Mouse (Mus musculus) liver, embryonic 12.5 days (tissue): ENCODE measurements around the gene Zic4. TPM values are rescaled to one million over a fixed set of nuclear protein-coding genes. Genes with fewer than 3 reads are reported as not detected.
A peak's percentile ranks its signal among the peaks of the same experiment; 100 is the strongest.

ENCODE experiments used
- ATAC-seq: fragments of 200-750 bp; cut with Nextera tagmentation; 2 replicates; pipeline ENCODE4 v1.8.0; 2017; ENCODE audit warnings: moderate number of reproducible peaks, mild to moderate bottlenecking, moderate library complexity
- H3K27ac ChIP-seq: fragments of 300-500 bp; sonication (generic); 2 replicates; pipeline ENCODE4 v1.5.1; 2016; ENCODE audit warnings: mild to moderate bottlenecking
- H3K27me3 ChIP-seq: fragments of 300-500 bp; sonication (generic); replicated peaks from 2 replicates; pipeline ENCODE4 v1.6.1; 2016; ENCODE audit warnings: mild to moderate bottlenecking, moderate library complexity
- H3K36me3 ChIP-seq: fragments of 300-500 bp; sonication (generic); 2 replicates; pipeline ENCODE4 v1.6.1; 2016; ENCODE audit warnings: mild to moderate bottlenecking, moderate library complexity
- H3K4me1 ChIP-seq: fragments of 300-500 bp; sonication (generic); 2 replicates; pipeline ENCODE4 v1.6.1; 2016
- H3K4me2 ChIP-seq: fragments of 300-500 bp; sonication (generic); 2 replicates; pipeline ENCODE4 v1.6.1; 2016; ENCODE audit warnings: mild to moderate bottlenecking, moderate library complexity
- H3K4me3 ChIP-seq: fragments of 300-500 bp; sonication (generic); 2 replicates; pipeline ENCODE4 v1.5.1; 2016; ENCODE audit warnings: mild to moderate bottlenecking, moderate library complexity
- H3K9ac ChIP-seq: fragments of 300-500 bp; sonication (generic); 2 replicates; pipeline ENCODE4 v1.6.1; 2016; ENCODE audit warnings: mild to moderate bottlenecking, moderate library complexity
- H3K9me3 ChIP-seq: fragments of 300-500 bp; sonication (generic); replicated peaks from 2 replicates; pipeline ENCODE4 v1.6.1; 2016; ENCODE audit warnings: mild to moderate bottlenecking, moderate library complexity
- WGBS: fragments of 180-500 bp; shearing (Covaris S2); methylation state at CpG from one replicate; pipeline ENCODE4 v1.1.7; 2016; ENCODE audit not compliant: insufficient replicate concordance; 5-methylcytosine and 5-hydroxymethylcytosine counted together
- polyA plus RNA-seq: library from polyadenylated mRNA; unstranded; fragments of >200 nt; fragmentation: Nextera tagmentation; extraction: Ambion mirVana; gene quantifications from 2 replicates; pipeline ENCODE4 v1.2.1, GENCODE M21; 2016

Gene Zic4
- not detected in 2 replicates for polyA plus RNA-seq

GRCm38 (mm10) chr9:91361856-91362601 lies at the start of gene Zic4:
Gene Zic4, plus strand, starts transcription at chr9:91362413.
- H3K9me3 ChIP-seq = no peaks in the 10 kb centered on the region
- under 1% methylated on average over 41 of the region's 45 CpGs for WGBS
- peaks cover 10% of the 10 kb centered on the region; the same call in 1 of the 2 replicates for H3K4me1 ChIP-seq
- no peak within 1 kb of the TSS for H3K27ac ChIP-seq
- H3K4me2 ChIP-seq = peak within 1 kb of the TSS; percentile 48
- H3K36me3 ChIP-seq = no peaks in the 10 kb centered on the region
- H3K4me3 ChIP-seq = peak within 1 kb of the TSS; percentile 35
- H3K27me3 ChIP-seq = peaks cover 85% of the 10 kb centered on the region
- ATAC-seq = no peak
- H3K9ac ChIP-seq = no peak within 1 kb of the TSS

GRCm38 (mm10) chr9:91347591-91347990 lies 14.6 kb upstream of the Zic4 start:
- no peak overlapping the region for H3K4me3 ChIP-seq
- WGBS = 47% methylated on average over 2 of the region's 2 CpGs
- H3K4me1 ChIP-seq = no peaks in the 10 kb centered on the region
- H3K36me3 ChIP-seq = no peaks in the 10 kb centered on the region
- no peak for ATAC-seq
- peaks cover 35% of the 10 kb centered on the region for H3K27me3 ChIP-seq
- no peak overlapping the region for H3K9ac ChIP-seq
- H3K9me3 ChIP-seq = no peaks in the 10 kb centered on the region
- H3K4me2 ChIP-seq = no peak overlapping the region
- no peak overlapping the region for H3K27ac ChIP-seq

GRCm38 (mm10) chr9:91348746-91349145 lies 13.5 kb upstream of the Zic4 start:
- peaks cover 46% of the 10 kb centered on the region for H3K27me3 ChIP-seq
- no peak overlapping the region for H3K9ac ChIP-seq
- H3K27ac ChIP-seq = no peak overlapping the region
- no peaks in the 10 kb centered on the region for H3K9me3 ChIP-seq
- WGBS = 29% methylated on average over 1 of the region's 1 CpGs
- no peak overlapping the region for H3K4me2 ChIP-seq
- no peaks in the 10 kb centered on the region for H3K36me3 ChIP-seq
- H3K4me1 ChIP-seq = no peaks in the 10 kb centered on the region
- no peak for ATAC-seq
- no peak overlapping the region for H3K4me3 ChIP-seq

- H3K9me3 ChIP-seq = no peaks in the 10 kb centered on the region
- WGBS = 5% methylated on average over 16 of the region's 16 CpGs
- no peaks in the 10 kb centered on the region for H3K4me1 ChIP-seq
- H3K36me3 ChIP-seq = no peaks in the 10 kb centered on the region
- no peak overlapping the region for H3K9ac ChIP-seq
- ATAC-seq = no peak
- no peak overlapping the region for H3K4me2 ChIP-seq
- H3K27me3 ChIP-seq = peaks cover 62% of the 10 kb centered on the region
- H3K27ac ChIP-seq = no peak overlapping the region
- H3K4me3 ChIP-seq = no peak overlapping the region
Measured at GRCm38 (mm10) chr9:91350211-91350791, 11.9 kb upstream of the Zic4 start.

- ATAC-seq = no peak
- no peaks in the 10 kb centered on the region for H3K9me3 ChIP-seq
- peaks cover 68% of the 10 kb centered on the region for H3K27me3 ChIP-seq
- H3K36me3 ChIP-seq = no peaks in the 10 kb centered on the region
- H3K4me1 ChIP-seq = no peaks in the 10 kb centered on the region
- H3K4me3 ChIP-seq = no peak overlapping the region
- no peak overlapping the region for H3K4me2 ChIP-seq
- 2% methylated on average over 14 of the region's 14 CpGs for WGBS
- no peak overlapping the region for H3K27ac ChIP-seq
- H3K9ac ChIP-seq = no peak overlapping the region
Measured at GRCm38 (mm10) chr9:91350861-91351291, 11.3 kb upstream of the Zic4 start.

GRCm38 (mm10) chr9:91351361-91351760 lies 10.9 kb upstream of the Zic4 start:
- Histone ChIP-seq H3K9me3 (no peaks in the 10 kb centered on the region), H3K9ac (no peak overlapping the region)

GRCm38 (mm10) chr9:91351961-91352411 lies 10.2 kb upstream of the Zic4 start:
- Histone ChIP-seq H3K36me3 (no peaks in the 10 kb centered on the region), H3K27me3 (peaks cover 79% of the 10 kb centered on the region), H3K4me1 (no peaks in the 10 kb centered on the region), H3K27ac (no peak overlapping the region), H3K4me2 (no peak overlapping the region), H3K4me3 (no peak overlapping the region), H3K9me3 (no peaks in the 10 kb centered on the region), H3K9ac (no peak overlapping the region)
- ATAC-seq = no peak
- 4% methylated on average over 13 of the region's 13 CpGs for WGBS

More at GRCm38 (mm10) chr9:91351361-91351760, 10.9 kb upstream of the Zic4 start:
- peaks cover 73% of the 10 kb centered on the region for H3K27me3 ChIP-seq
- 4% methylated on average over 5 of the region's 5 CpGs for WGBS
- H3K4me1 ChIP-seq = no peaks in the 10 kb centered on the region
- no peak overlapping the region for H3K4me3 ChIP-seq
- no peak overlapping the region for H3K4me2 ChIP-seq
- ATAC-seq = no peak
- H3K36me3 ChIP-seq = no peaks in the 10 kb centered on the region
- no peak overlapping the region for H3K27ac ChIP-seq

- no peak overlapping the region for H3K4me3 ChIP-seq
- H3K4me1 ChIP-seq = no peaks in the 10 kb centered on the region
- peaks cover 82% of the 10 kb centered on the region for H3K27me3 ChIP-seq
- H3K4me2 ChIP-seq = no peak overlapping the region
- H3K36me3 ChIP-seq = no peaks in the 10 kb centered on the region
- no peaks in the 10 kb centered on the region for H3K9me3 ChIP-seq
- ATAC-seq = no peak
- WGBS = 2% methylated on average over 15 of the region's 15 CpGs
- H3K27ac ChIP-seq = no peak overlapping the region
- no peak overlapping the region for H3K9ac ChIP-seq
Measured at GRCm38 (mm10) chr9:91352786-91353185, 9.4 kb upstream of the Zic4 start.

GRCm38 (mm10) chr9:91353551-91354433 lies 8.4 kb upstream of the Zic4 start:
- no peak for ATAC-seq
- Histone ChIP-seq H3K4me1 (no peaks in the 10 kb centered on the region), H3K27me3 (peaks cover 82% of the 10 kb centered on the region), H3K36me3 (no peaks in the 10 kb centered on the region), H3K9ac (no peak overlapping the region), H3K27ac (no peak overlapping the region), H3K4me3 (no peak overlapping the region), H3K4me2 (no peak overlapping the region), H3K9me3 (no peaks in the 10 kb centered on the region)
- 5% methylated on average over 35 of the region's 37 CpGs for WGBS

- H3K4me1 ChIP-seq = no peaks in the 10 kb centered on the region
- no peak overlapping the region for H3K4me2 ChIP-seq
- 9% methylated on average over 22 of the region's 22 CpGs for WGBS
- H3K4me3 ChIP-seq = no peak overlapping the region
- H3K27me3 ChIP-seq = peaks cover 87% of the 10 kb centered on the region
- no peak overlapping the region for H3K27ac ChIP-seq
- no peak overlapping the region for H3K9ac ChIP-seq
- ATAC-seq = no peak
- no peaks in the 10 kb centered on the region for H3K9me3 ChIP-seq
- H3K36me3 ChIP-seq = no peaks in the 10 kb centered on the region
Measured at GRCm38 (mm10) chr9:91354434-91355269, 7.6 kb upstream of the Zic4 start.

GRCm38 (mm10) chr9:91355270-91355589 lies 7.0 kb upstream of the Zic4 start:
- Histone ChIP-seq H3K9ac (no peak overlapping the region), H3K4me2 (peak overlapping the region; percentile 36; the same call in 1 of the 2 replicates), H3K27me3 (peaks cover 86% of the 10 kb centered on the region), H3K4me1 (no peaks in the 10 kb centered on the region), H3K9me3 (no peaks in the 10 kb centered on the region), H3K4me3 (no peak overlapping the region), H3K36me3 (no peaks in the 10 kb centered on the region), H3K27ac (no peak overlapping the region)
- no peak for ATAC-seq
- 2% methylated on average over 7 of the region's 7 CpGs for WGBS
